Mouse (Mus musculus) hindbrain, embryonic 12.5 days (tissue): Measurements from ENCODE around the gene Cryba4. TPM values are rescaled to one million over a fixed set of nuclear protein-coding genes. Genes with fewer than 3 reads are reported as not detected.

Source experiments
- ATAC-seq: fragments of 200-750 bp; cut with Nextera tagmentation; 2 replicates; pipeline ENCODE4 v1.8.0; 2017; ENCODE audit warnings: moderate TSS enrichment; ENCODE audit not compliant: low FRiP score
- H3K27ac ChIP-seq: fragments of 300-500 bp; sonication (generic); 2 replicates; pipeline ENCODE4 v1.5.1; 2016; ENCODE audit warnings: mild to moderate bottlenecking
- H3K27me3 ChIP-seq: fragments of 300-500 bp; sonication (generic); 2 replicates; pipeline ENCODE4 v1.6.1; 2016; ENCODE audit warnings: mild to moderate bottlenecking
- H3K36me3 ChIP-seq: fragments of 300-500 bp; sonication (generic); 2 replicates; pipeline ENCODE4 v1.6.1; 2016; ENCODE audit warnings: mild to moderate bottlenecking
- H3K4me1 ChIP-seq: fragments of 300-500 bp; sonication (generic); 2 replicates; pipeline ENCODE4 v1.6.1; 2016
- H3K4me2 ChIP-seq: fragments of 300-500 bp; sonication (generic); replicated peaks from 2 replicates; pipeline ENCODE4 v1.6.1; 2016; ENCODE audit warnings: mild to moderate bottlenecking
- H3K4me3 ChIP-seq: fragments of 300-500 bp; sonication (generic); 2 replicates; pipeline ENCODE4 v1.5.1; 2016; ENCODE audit warnings: mild to moderate bottlenecking
- H3K9ac ChIP-seq: fragments of 300-500 bp; sonication (generic); 2 replicates; pipeline ENCODE4 v1.6.1; 2016; ENCODE audit warnings: mild to moderate bottlenecking, moderate library complexity
- H3K9me3 ChIP-seq: fragments of 300-500 bp; sonication (generic); replicated peaks from 2 replicates; pipeline ENCODE4 v1.6.1; 2016; ENCODE audit warnings: mild to moderate bottlenecking
- WGBS: fragments of 180-500 bp; shearing (Covaris S2); methylation state at CpG from one replicate; pipeline ENCODE4 v1.1.7; 2016; 5-methylcytosine and 5-hydroxymethylcytosine counted together
- polyA plus RNA-seq: library from polyadenylated mRNA; unstranded; fragments of >200 nt; fragmentation: Nextera tagmentation; extraction: Ambion mirVana; gene quantifications from 2 replicates; pipeline ENCODE4 v1.2.1, GENCODE M21; 2016

The Cryba4 gene
- polyA plus RNA-seq, 1 experiment from 2014 or later = 1.8 TPM

DNA sequence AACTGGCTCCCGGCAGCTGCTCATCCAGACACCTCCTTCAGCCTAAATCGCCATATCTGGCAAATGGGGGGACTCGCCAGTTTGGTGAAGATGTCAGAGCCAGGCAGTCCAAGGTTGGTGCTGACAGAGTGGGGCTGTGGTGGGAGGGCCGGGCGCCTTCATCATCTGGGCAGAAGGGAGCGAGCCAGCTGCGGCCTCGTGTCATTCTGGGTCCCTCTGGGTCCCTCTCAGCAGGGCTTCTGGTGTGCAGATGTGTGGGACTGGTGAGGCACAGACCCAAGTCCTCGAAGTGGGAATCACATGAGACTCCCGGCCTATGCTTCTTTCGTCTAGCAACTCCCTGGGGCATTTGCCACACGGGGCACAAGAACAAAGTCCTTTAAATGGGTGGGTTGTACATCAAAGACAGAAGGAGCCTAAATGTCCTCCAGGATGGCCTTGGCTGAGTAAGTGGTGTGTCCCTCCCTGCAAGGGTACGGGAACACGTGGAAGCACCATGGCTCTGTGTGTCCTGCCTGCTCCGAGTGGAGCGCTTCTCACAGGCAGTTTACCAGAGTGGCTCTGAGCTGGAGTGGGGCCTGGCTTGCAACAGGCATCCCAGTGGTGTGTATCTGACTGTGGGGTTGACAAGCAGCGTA, 40.1 kb upstream of the Cryba4 start:
- Histone ChIP-seq H3K27ac (no peak overlapping the region), H3K9me3 (no peaks in the 10 kb centered on the region), H3K27me3 (no peaks in the 10 kb centered on the region), H3K9ac (no peak overlapping the region), H3K36me3 (no peaks in the 10 kb centered on the region), H3K4me2 (no peak overlapping the region), H3K4me3 (no peak overlapping the region), H3K4me1 (peaks cover 38% of the 10 kb centered on the region)
- WGBS = 83% methylated on average over 17 of the region's 17 CpGs
- no peak for ATAC-seq

DNA sequence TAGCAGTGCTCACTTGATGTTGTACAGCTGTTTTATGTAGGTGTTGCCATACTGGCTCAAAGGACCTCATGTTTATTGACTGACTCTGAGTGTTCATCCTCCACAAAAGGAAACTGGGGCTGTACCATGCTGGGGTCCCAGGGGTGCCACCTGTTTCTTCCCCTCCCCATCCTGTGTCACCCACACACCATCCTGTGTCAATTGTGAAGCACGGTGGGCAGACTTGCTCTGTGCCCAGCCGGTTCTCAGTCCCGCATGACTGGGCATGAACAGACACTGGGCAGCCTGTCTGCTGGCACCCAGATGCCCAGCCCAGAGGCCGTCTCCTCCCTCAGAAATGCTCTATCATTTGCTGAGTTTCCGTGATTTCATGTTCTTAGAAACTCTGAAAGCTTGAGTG, 39.5 kb upstream of the Cryba4 start:
- Histone ChIP-seq H3K4me2 (no peak overlapping the region), H3K9ac (no peak overlapping the region), H3K4me3 (no peak overlapping the region), H3K27me3 (no peaks in the 10 kb centered on the region), H3K27ac (no peak overlapping the region), H3K4me1 (peaks cover 33% of the 10 kb centered on the region), H3K9me3 (no peaks in the 10 kb centered on the region), H3K36me3 (no peaks in the 10 kb centered on the region)
- WGBS = 88% methylated on average over 5 of the region's 5 CpGs
- no peak for ATAC-seq

DNA sequence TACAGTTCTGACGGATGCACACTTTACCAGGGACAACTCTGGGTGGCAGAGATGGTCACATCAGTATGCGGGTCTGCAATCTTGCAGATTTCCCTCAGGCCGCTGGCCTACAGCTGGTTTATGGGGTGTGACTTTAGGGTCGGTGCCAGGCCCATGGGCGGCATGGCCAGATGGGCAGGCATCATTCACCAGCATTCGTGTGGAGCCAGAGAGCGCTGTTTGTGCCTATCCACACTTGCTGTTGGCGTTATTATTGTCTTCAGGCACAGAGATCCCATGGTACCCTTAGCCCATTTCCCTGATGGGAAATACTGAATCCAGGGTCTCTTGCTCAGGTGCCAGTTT, 38.2 kb upstream of the Cryba4 start:
- H3K4me1 ChIP-seq = peaks cover 24% of the 10 kb centered on the region
- WGBS = 91% methylated on average over 8 of the region's 8 CpGs
- H3K27ac ChIP-seq = no peak overlapping the region
- no peak overlapping the region for H3K4me3 ChIP-seq
- H3K36me3 ChIP-seq = no peaks in the 10 kb centered on the region
- H3K9ac ChIP-seq = no peak overlapping the region
- H3K9me3 ChIP-seq = no peaks in the 10 kb centered on the region
- H3K4me2 ChIP-seq = no peak overlapping the region
- no peak for ATAC-seq
- H3K27me3 ChIP-seq = no peaks in the 10 kb centered on the region

GRCm38 (mm10) chr5:112289819-112290535, 37.7 kb upstream of the Cryba4 start:
- H3K4me1 ChIP-seq = peaks cover 19% of the 10 kb centered on the region
- no peaks in the 10 kb centered on the region for H3K27me3 ChIP-seq
- no peak overlapping the region for H3K27ac ChIP-seq
- no peaks in the 10 kb centered on the region for H3K36me3 ChIP-seq
- no peaks in the 10 kb centered on the region for H3K9me3 ChIP-seq
- no peak overlapping the region for H3K9ac ChIP-seq
- no peak overlapping the region for H3K4me2 ChIP-seq
- H3K4me3 ChIP-seq = no peak overlapping the region
- WGBS = 87% methylated on average over 16 of the region's 16 CpGs
- ATAC-seq = no peak

DNA sequence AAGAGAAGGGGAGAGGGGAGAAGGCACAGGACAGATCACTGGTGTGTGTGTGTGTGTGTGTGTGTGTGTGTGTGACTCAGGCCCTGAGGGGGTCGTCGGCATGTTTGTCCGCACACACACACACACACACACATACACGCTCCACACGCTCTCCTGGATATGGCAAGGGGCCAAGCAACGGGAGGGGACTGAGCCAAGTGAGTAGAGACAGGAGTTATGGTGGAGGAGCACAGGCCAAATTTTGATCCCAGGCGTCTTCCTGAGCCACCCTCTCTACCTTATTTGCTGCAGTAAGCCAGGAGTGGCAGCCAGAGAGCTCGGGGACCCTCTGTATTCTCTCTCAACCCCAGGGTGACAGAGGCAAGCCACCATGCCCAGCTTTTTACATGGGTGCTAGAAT, 36.9 kb upstream of the Cryba4 start:
- Histone ChIP-seq H3K4me2 (no peak overlapping the region), H3K9ac (no peak overlapping the region), H3K9me3 (no peaks in the 10 kb centered on the region), H3K4me1 (0 out of 2 replicates have a peak, but pooled peaks cover 11% of the 10 kb centered on the region), H3K27ac (no peak overlapping the region), H3K36me3 (no peaks in the 10 kb centered on the region), H3K4me3 (no peak overlapping the region), H3K27me3 (no peaks in the 10 kb centered on the region)
- WGBS = 80% methylated on average over 6 of the region's 8 CpGs
- no peak for ATAC-seq

DNA sequence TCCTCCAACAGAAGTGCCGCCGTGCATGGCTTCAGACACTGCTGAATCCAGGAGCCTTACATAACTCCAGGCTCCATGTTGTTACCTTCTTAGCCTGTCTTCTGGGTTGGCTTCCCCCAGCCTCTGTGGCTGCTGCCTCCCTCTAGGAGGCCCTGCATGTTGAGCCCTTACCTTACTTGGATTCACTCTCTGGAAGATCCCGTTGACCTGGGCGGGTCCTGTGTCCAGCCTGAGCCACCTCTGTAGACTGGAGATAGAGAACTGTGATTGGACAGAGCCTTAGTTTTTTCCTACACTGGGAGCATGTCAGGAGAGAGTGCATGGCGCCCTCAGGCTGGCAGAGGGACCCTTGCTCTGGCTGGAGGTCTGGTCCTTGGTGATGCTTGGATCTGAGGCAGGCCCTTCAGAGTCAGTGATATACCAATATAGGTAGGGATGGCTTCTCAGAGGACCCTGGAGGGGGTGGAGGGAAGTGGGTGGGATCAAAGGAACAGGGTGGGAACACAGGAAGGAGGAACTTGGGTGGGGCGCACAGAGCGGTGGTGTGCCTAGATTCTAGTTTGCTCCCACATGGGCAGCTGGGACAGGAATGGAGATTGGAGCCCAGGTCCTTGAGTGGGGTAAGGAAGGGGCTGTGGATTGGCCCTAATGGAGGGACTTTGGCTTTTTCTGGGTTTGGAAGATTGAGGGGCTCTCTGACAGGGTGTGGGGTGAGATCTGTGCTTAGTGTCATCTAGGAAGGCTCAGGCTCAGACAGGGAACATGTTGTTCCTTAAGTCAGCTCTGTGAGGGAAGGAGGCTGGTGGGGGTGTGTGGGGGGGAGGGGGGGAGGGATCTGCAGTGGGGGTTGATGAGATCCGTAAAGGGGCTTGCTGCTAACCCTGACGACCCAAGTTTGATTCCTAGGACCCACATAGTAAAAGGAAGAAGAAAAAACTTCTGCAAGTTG, 36.1 kb upstream of the Cryba4 start:
- Histone ChIP-seq H3K36me3 (no peaks in the 10 kb centered on the region), H3K9ac (no peak overlapping the region), H3K27me3 (no peaks in the 10 kb centered on the region), H3K4me3 (no peak overlapping the region), H3K27ac (no peak overlapping the region), H3K9me3 (no peaks in the 10 kb centered on the region), H3K4me2 (no peak overlapping the region), H3K4me1 (0 out of 2 replicates have a peak, but pooled peaks cover 10% of the 10 kb centered on the region)
- ATAC-seq = no peak
- 84% methylated on average over 9 of the region's 9 CpGs for WGBS

GRCm38 (mm10) chr5:112287652-112288051, 35.3 kb upstream of the Cryba4 start:
- Histone ChIP-seq H3K4me2 (no peak overlapping the region), H3K4me3 (no peak overlapping the region), H3K27ac (no peak overlapping the region), H3K27me3 (no peaks in the 10 kb centered on the region), H3K9me3 (no peaks in the 10 kb centered on the region), H3K4me1 (0 out of 2 replicates have a peak, but pooled peaks cover 10% of the 10 kb centered on the region), H3K36me3 (no peaks in the 10 kb centered on the region), H3K9ac (no peak overlapping the region)
- ATAC-seq = no peak
- 79% methylated on average over 2 of the region's 2 CpGs for WGBS

DNA sequence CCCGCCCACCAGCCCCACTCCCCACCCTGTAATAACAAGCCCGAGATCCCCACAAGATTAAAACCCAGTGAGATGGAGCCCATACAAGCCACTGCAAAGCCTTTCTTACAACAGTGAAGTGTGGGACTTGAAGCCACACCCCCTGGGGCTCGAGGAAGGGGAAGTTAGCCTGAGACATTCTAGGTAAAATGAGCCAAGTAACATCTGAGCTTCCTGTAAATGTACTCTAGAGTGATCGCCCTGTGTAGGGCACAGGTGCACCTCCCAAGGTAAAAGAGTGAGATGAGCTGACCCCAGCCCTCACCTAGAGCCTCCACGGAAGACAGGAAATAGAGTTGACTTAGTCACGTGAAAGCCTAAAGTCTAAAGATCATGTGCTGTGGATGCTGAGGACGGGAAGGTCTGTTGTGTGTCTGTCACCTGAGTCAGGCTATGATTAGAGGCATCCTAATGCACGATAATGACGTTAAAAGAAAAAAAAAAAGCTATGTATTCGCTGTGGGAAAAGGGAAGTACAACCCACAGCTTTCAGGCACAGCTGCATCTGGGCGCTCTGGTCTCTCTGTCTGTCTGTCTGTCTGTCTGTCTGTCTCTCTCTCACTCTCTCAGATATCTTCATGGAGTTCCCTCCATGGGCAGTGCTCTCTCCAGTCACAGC, 34.8 kb upstream of the Cryba4 start:
- H3K27ac ChIP-seq = no peak overlapping the region
- no peak overlapping the region for H3K4me2 ChIP-seq
- 86% methylated on average over 11 of the region's 11 CpGs for WGBS
- no peak overlapping the region for H3K9ac ChIP-seq
- peaks cover 11% of the 10 kb centered on the region for H3K4me1 ChIP-seq
- H3K36me3 ChIP-seq = no peaks in the 10 kb centered on the region
- H3K27me3 ChIP-seq = no peaks in the 10 kb centered on the region
- no peaks in the 10 kb centered on the region for H3K9me3 ChIP-seq
- no peak for ATAC-seq
- no peak overlapping the region for H3K4me3 ChIP-seq

GRCm38 (mm10) chr5:112286608-112286983, 34.3 kb upstream of the Cryba4 start:
- no peaks in the 10 kb centered on the region for H3K36me3 ChIP-seq
- H3K4me1 ChIP-seq = peaks cover 12% of the 10 kb centered on the region
- H3K27me3 ChIP-seq = no peaks in the 10 kb centered on the region
- no peak for ATAC-seq
- no peak overlapping the region for H3K4me3 ChIP-seq
- H3K27ac ChIP-seq = no peak overlapping the region
- no peak overlapping the region for H3K9ac ChIP-seq
- WGBS = 88% methylated on average over 2 of the region's 2 CpGs
- no peak overlapping the region for H3K4me2 ChIP-seq
- H3K9me3 ChIP-seq = no peaks in the 10 kb centered on the region

GRCm38 (mm10) chr5:112285548-112286085, 33.3 kb upstream of the Cryba4 start:
- WGBS = 92% methylated on average over 7 of the region's 7 CpGs
- Histone ChIP-seq H3K9me3 (no peaks in the 10 kb centered on the region), H3K4me2 (no peak overlapping the region), H3K4me3 (no peak overlapping the region), H3K27ac (no peak overlapping the region), H3K27me3 (no peaks in the 10 kb centered on the region), H3K4me1 (peaks cover 21% of the 10 kb centered on the region), H3K9ac (no peak overlapping the region), H3K36me3 (no peaks in the 10 kb centered on the region)
- ATAC-seq = no peak

DNA sequence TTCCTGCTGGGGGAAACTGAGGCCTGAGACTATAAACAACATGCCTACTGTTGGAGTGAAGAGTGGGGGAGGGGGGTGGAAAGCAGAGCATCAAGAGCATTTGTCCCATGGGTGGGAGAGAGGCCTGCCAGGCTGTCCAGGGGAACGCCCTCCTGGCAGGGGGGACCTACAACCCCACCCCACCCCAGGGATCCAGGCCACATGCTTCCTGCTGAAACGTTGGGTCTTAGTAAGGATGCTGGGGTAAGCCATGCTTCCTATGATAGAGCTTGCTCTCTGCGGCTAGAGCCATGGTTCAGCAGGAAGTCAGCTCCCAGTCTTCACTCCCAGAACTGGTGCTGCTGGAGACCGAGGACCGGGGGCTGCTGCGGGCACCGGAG, 31.9 kb upstream of the Cryba4 start:
- H3K4me1 ChIP-seq = peaks cover 29% of the 10 kb centered on the region

More for the DNA sequence above, 31.9 kb upstream of the Cryba4 start:
- H3K27me3 ChIP-seq = no peaks in the 10 kb centered on the region
- no peaks in the 10 kb centered on the region for H3K36me3 ChIP-seq
- WGBS = 86% methylated on average over 7 of the region's 7 CpGs
- no peak overlapping the region for H3K4me3 ChIP-seq
- ATAC-seq = no peak
- peak overlapping the region; percentile 48; the same call in 1 of the 2 replicates for H3K27ac ChIP-seq
- H3K4me2 ChIP-seq = no peak overlapping the region
- H3K9me3 ChIP-seq = no peaks in the 10 kb centered on the region
- H3K9ac ChIP-seq = no peak overlapping the region
